Mouse (Mus musculus) midbrain, postnatal 0 days (tissue): ENCODE measurements around the gene Higd2a. TPM values are rescaled to one million over a fixed set of nuclear protein-coding genes. Genes with fewer than 3 reads are reported as not detected.

Source experiments
- ATAC-seq: fragments of 200-750 bp; cut with Nextera tagmentation; 2 replicates; pipeline ENCODE4 v1.8.0; 2017; ENCODE audit warnings: moderate number of reproducible peaks, mild to moderate bottlenecking, moderate TSS enrichment, moderate library complexity; ENCODE audit not compliant: low FRiP score
- DNase-seq: peaks from one replicate; pipeline ENCODE4 v3.0.0-alpha.2; 2015; ENCODE audit warnings: low spot score
- H3K27ac ChIP-seq: fragments of 300-500 bp; sonication (generic); 2 replicates; pipeline ENCODE4 v1.5.1; 2014; ENCODE audit warnings: low read depth, mild to moderate bottlenecking, low read length, mixed read lengths
- H3K27me3 ChIP-seq: fragments of 300-500 bp; sonication (generic); 2 replicates; pipeline ENCODE4 v1.6.1; 2014; ENCODE audit warnings: low read length, control low read depth, mixed read lengths; ENCODE audit not compliant: insufficient read depth
- H3K36me3 ChIP-seq: fragments of 300-500 bp; sonication (generic); 2 replicates; pipeline ENCODE4 v1.6.1; 2014; ENCODE audit warnings: low read length, control low read depth, mixed read lengths; ENCODE audit not compliant: insufficient read depth
- H3K4me1 ChIP-seq: fragments of 300-500 bp; sonication (generic); 2 replicates; pipeline ENCODE4 v1.6.1; 2014; ENCODE audit warnings: mild to moderate bottlenecking, control low read depth, antibody characterized with exemption, low read length, mixed read lengths; ENCODE audit not compliant: insufficient read depth
- H3K4me2 ChIP-seq: fragments of 300-500 bp; sonication (generic); 2 replicates; pipeline ENCODE4 v1.6.1; 2014; ENCODE audit warnings: low read depth, mild to moderate bottlenecking, low read length, mixed read lengths; ENCODE audit not compliant: poor library complexity, severe bottlenecking
- H3K4me3 ChIP-seq: fragments of 300-500 bp; sonication (generic); 2 replicates; pipeline ENCODE4 v1.5.1; 2014; ENCODE audit warnings: low read depth, mild to moderate bottlenecking, low read length, moderate library complexity
- H3K9ac ChIP-seq: fragments of 300-500 bp; sonication (generic); replicated peaks from 2 replicates; pipeline ENCODE4 v1.6.1; 2014; ENCODE audit warnings: mild to moderate bottlenecking, low read length, moderate library complexity, mixed read lengths; ENCODE audit not compliant: poor library complexity, severe bottlenecking
- H3K9me3 ChIP-seq: fragments of 300-500 bp; sonication (generic); 2 replicates; pipeline ENCODE4 v1.6.1; 2016; ENCODE audit warnings: low read length, control low read depth
- CTCF ChIP-seq: IDR thresholded peaks from 2 replicates; pipeline ENCODE4 v1.5.1; 2016; ENCODE audit warnings: antibody characterized with exemption, mild to moderate bottlenecking
- WGBS: fragments of 180-500 bp; shearing (Covaris S2); extraction: QIAGEN DNeasy Blood & Tissue Kit; methylation state at CpG from one replicate; pipeline ENCODE4 v1.1.7; 2014; 5-methylcytosine and 5-hydroxymethylcytosine counted together
- polyA plus RNA-seq: library from polyadenylated mRNA; unstranded; fragments of >200 nt; fragmentation: Nextera tagmentation; extraction: Ambion mirVana; gene quantifications from 2 replicates; pipeline ENCODE4 v1.2.1, GENCODE M21; 2015
- total RNA-seq: library from RNA; depleted of rRNA; stranded (reverse); fragments of >200 nt; gene quantifications from 2 replicates; pipeline ENCODE4 v1.2.3, GENCODE M21; 2014

Gene Higd2a
- total and polyA plus RNA-seq, 2 experiments from 2014 or later: 203 to 327 TPM

DNA sequence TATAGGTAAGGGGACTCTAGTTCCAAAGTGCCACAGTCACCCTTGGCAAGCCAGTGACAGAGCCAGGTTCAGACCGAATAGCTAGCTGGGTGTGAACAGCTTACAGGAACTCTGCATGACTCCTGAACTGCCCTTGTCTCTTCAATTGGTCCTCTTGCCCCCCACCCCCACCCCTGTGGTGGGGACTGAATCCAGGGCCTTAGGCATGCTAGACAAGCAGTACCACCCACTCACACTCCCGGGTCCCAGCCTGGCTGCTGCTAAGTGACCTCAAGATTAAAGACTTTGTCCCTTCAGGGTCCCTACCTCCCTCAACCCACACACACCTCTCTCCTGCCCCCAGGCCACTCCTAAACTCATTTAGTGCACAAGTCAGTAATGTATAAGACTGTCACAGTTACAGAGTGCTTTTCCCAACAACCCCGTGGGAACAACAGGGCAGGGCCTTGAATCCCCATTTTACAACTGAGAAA is 12.7 kb downstream of the Higd2a start:
- H3K36me3 ChIP-seq: peaks cover 45% of the 10 kb centered on the region
- no peak for TF ChIP-seq CTCF
- no peak overlapping the region for H3K4me3 ChIP-seq
- H3K4me1 ChIP-seq: no peaks in the 10 kb centered on the region
- DNase-seq (no peak), ATAC-seq (no peak)
- H3K9me3 ChIP-seq: no peaks in the 10 kb centered on the region
- H3K9ac ChIP-seq: no peak overlapping the region; the same call in 1 of the 2 replicates
- WGBS: 62% methylated on average over 3 of the region's 3 CpGs
- H3K27ac ChIP-seq: no peak overlapping the region
- no peaks in the 10 kb centered on the region for H3K27me3 ChIP-seq
- no peak overlapping the region for H3K4me2 ChIP-seq

DNA sequence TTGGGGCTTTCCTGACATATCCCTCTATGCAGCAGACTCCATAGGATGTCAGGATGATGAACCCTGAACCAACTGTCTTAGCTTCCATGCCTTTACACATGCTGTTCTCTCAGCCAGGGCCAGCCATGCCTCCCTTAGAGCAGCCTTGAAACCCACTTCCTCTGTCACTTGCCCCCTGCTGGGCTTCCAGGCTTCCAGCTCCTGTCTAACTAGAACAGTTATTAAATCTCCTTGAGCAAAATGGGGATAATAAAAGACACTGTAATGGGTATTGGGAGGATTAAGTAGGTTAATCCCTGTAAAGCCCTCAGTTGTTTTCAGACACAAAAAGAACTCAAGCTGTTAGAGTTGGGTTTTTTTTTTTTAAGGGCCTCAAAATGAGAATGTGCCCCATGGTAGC is 13.5 kb downstream of the Higd2a start:
- no peak overlapping the region for H3K9ac ChIP-seq
- H3K4me1 ChIP-seq: peaks cover 5% of the 10 kb centered on the region; the same call in 1 of the 2 replicates
- H3K4me3 ChIP-seq: no peak overlapping the region
- DNase-seq (no peak), ATAC-seq (no peak)
- no peaks in the 10 kb centered on the region for H3K9me3 ChIP-seq
- TF ChIP-seq CTCF: peak; percentile 36
- H3K36me3 ChIP-seq: peaks cover 37% of the 10 kb centered on the region
- no peak overlapping the region for H3K27ac ChIP-seq
- H3K4me2 ChIP-seq: no peak overlapping the region
- no peaks in the 10 kb centered on the region for H3K27me3 ChIP-seq

DNA sequence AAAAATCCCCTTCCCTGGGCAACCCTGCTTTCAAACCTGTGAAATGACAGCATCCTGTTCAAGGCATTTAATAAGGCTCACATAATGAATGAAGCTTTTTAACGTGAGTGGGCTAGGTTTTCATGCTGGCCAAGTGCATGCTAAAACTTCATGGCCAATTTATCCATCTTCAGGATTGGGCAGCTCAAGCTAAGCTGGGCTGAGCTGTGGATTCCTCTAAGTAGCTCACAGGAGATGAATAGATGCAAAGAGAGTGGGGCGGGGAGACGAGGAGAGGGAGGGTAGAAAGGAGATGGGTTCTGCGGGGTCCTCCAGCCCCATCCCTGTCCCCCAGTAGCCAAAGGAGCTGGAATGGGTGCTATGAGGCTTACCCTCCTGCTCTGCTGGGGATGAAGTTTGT is 14.2 kb downstream of the Higd2a start:
- no peak overlapping the region for H3K4me3 ChIP-seq
- no peaks in the 10 kb centered on the region for H3K9me3 ChIP-seq
- DNase-seq: no peak
- 28% methylated on average over 4 of the region's 4 CpGs for WGBS
- no peak overlapping the region for H3K9ac ChIP-seq
- H3K27me3 ChIP-seq: no peaks in the 10 kb centered on the region
- no peak overlapping the region for H3K27ac ChIP-seq
- peaks cover 30% of the 10 kb centered on the region for H3K36me3 ChIP-seq
- ATAC-seq: no peak
- peaks cover 12% of the 10 kb centered on the region for H3K4me1 ChIP-seq
- H3K4me2 ChIP-seq: no peak overlapping the region
- no peak for TF ChIP-seq CTCF

DNA sequence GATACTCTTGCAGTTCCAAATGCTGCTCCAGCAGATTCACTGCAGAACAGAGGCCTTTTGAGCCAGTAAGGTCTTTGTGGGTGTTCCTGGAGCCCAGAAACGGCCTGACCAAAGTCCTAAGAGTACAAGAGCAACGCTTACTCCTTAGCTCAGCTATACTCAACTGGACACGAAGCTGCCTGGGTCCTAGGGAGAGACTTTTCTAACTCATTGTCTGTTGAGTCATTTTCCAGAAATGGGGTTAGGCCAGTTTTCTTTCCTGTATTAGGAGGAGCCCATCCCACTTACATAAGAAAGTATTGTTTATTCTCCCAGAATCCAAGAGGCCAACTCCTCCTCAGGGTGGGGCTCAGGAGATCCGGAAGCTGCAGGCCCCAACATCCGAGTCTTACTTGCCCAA is 15.4 kb downstream of the Higd2a start:
- no peak for TF ChIP-seq CTCF
- Histone ChIP-seq H3K9me3 (no peaks in the 10 kb centered on the region), H3K4me1 (peaks cover 15% of the 10 kb centered on the region), H3K4me3 (no peak overlapping the region), H3K27me3 (no peaks in the 10 kb centered on the region), H3K4me2 (no peak overlapping the region), H3K36me3 (peaks cover 30% of the 10 kb centered on the region), H3K27ac (no peak overlapping the region), H3K9ac (no peak overlapping the region)
- WGBS: 81% methylated on average over 5 of the region's 5 CpGs
- ATAC-seq (no peak), DNase-seq (no peak)

DNA sequence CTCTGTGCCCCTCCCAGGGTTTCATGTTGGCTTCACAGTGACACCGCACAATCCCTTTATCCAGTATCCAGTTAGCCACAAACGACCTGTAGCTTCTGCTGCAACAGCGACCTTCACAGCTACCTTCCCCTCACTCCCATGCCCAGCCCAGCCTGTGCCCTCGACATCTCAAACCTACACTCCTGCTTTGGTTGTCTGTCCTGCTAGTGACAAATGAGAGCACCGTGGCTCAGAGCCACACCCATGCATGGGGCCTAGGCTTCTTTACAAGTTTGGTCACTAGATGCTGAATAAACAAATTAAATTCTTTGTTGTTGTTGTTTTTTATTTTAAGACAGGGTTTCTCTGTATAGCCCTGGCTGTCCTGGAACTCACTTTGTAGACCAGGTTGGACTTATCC is 17.2 kb downstream of the Higd2a start:
- H3K27ac ChIP-seq: no peak overlapping the region
- peaks cover 22% of the 10 kb centered on the region for H3K36me3 ChIP-seq
- DNase-seq (no peak), ATAC-seq (no peak)
- H3K4me1 ChIP-seq: peaks cover 15% of the 10 kb centered on the region
- H3K27me3 ChIP-seq: no peaks in the 10 kb centered on the region
- no peak overlapping the region for H3K4me3 ChIP-seq
- no peak for TF ChIP-seq CTCF
- no peak overlapping the region for H3K4me2 ChIP-seq
- WGBS: 74% methylated on average over 5 of the region's 5 CpGs
- H3K9me3 ChIP-seq: no peaks in the 10 kb centered on the region
- no peak overlapping the region for H3K9ac ChIP-seq

DNA sequence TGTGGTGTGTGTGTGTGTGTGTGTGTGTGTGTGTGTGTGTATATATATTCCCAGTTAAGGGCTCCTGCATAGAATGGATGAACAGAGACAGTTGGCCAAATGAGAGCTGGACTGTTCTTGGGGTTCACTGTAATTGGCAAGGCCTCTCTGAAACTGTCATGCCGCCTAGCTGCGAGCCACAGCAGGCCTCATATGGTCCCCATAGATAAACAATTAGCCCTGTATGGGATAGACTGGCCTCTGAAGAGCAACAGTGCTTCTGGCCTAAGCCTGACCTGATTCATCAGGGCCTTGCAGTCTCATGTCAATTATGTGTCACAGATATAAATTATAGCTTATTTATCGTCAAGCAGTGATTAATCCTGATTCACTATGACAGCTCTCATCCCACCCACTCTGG is 18.0 kb downstream of the Higd2a start:
- DNase-seq (no peak), ATAC-seq (no peak)
- peaks cover 15% of the 10 kb centered on the region for H3K4me1 ChIP-seq
- peak overlapping the region; percentile 78 for H3K4me2 ChIP-seq
- H3K4me3 ChIP-seq: no peak overlapping the region; the same call in 1 of the 2 replicates
- H3K36me3 ChIP-seq: peaks cover 22% of the 10 kb centered on the region
- no peak for TF ChIP-seq CTCF
- no peaks in the 10 kb centered on the region for H3K27me3 ChIP-seq
- H3K27ac ChIP-seq: no peak overlapping the region
- 54% methylated on average over 3 of the region's 3 CpGs for WGBS
- no peaks in the 10 kb centered on the region for H3K9me3 ChIP-seq
- H3K9ac ChIP-seq: no peak overlapping the region
